Mouse (Mus musculus) embryonic facial prominence, embryonic 13.5 days (tissue): Measurements from ENCODE around the gene S100a1. TPM values are rescaled to one million over a fixed set of nuclear protein-coding genes. Genes with fewer than 3 reads are reported as not detected.
A peak's percentile ranks its signal among the peaks of the same experiment; 100 is the strongest.

Source experiments
- ATAC-seq: fragments of 200-750 bp; cut with Nextera tagmentation; 2 replicates; pipeline ENCODE4 v1.8.0; 2017; ENCODE audit warnings: low read depth; ENCODE audit not compliant: insufficient number of reproducible peaks, insufficient read depth, low FRiP score, low TSS enrichment
- H3K27ac ChIP-seq: fragments of 300-500 bp; sonication (generic); 2 replicates; pipeline ENCODE4 v1.5.1; 2015; ENCODE audit warnings: moderate library complexity, mild to moderate bottlenecking, inconsistent platforms
- H3K27me3 ChIP-seq: fragments of 300-500 bp; sonication (generic); 2 replicates; pipeline ENCODE4 v1.6.1; 2015; ENCODE audit warnings: mild to moderate bottlenecking, inconsistent platforms
- H3K36me3 ChIP-seq: fragments of 300-500 bp; sonication (generic); 2 replicates; pipeline ENCODE4 v1.6.1; 2015; ENCODE audit warnings: mild to moderate bottlenecking, inconsistent platforms
- H3K4me1 ChIP-seq: fragments of 300-500 bp; sonication (generic); 2 replicates; pipeline ENCODE4 v1.6.1; 2015; ENCODE audit warnings: inconsistent platforms
- H3K4me2 ChIP-seq: fragments of 300-500 bp; sonication (generic); 2 replicates; pipeline ENCODE4 v1.6.1; 2015; ENCODE audit warnings: moderate library complexity, mild to moderate bottlenecking, inconsistent platforms
- H3K4me3 ChIP-seq: fragments of 300-500 bp; sonication (generic); 2 replicates; pipeline ENCODE4 v1.5.1; 2015; ENCODE audit warnings: mild to moderate bottlenecking, inconsistent platforms
- H3K9ac ChIP-seq: fragments of 300-500 bp; sonication (generic); 2 replicates; pipeline ENCODE4 v1.6.1; 2015; ENCODE audit warnings: mild to moderate bottlenecking, inconsistent platforms
- H3K9me3 ChIP-seq: fragments of 300-500 bp; sonication (generic); 2 replicates; pipeline ENCODE4 v1.6.1; 2016; ENCODE audit warnings: inconsistent platforms
- WGBS: fragments of 180-500 bp; shearing (Covaris S2); methylation state at CpG from one replicate; pipeline ENCODE4 v1.1.7; 2015; ENCODE audit warnings: mixed read lengths; 5-methylcytosine and 5-hydroxymethylcytosine counted together
- polyA plus RNA-seq: library from polyadenylated mRNA; unstranded; fragments of >200 nt; fragmentation: Nextera tagmentation; extraction: Ambion mirVana; gene quantifications from 2 replicates; pipeline ENCODE4 v1.2.1, GENCODE M21; 2015

The S100a1 gene
- polyA plus RNA-seq, 1 experiment from 2014 or later = 13.5 TPM

DNA sequence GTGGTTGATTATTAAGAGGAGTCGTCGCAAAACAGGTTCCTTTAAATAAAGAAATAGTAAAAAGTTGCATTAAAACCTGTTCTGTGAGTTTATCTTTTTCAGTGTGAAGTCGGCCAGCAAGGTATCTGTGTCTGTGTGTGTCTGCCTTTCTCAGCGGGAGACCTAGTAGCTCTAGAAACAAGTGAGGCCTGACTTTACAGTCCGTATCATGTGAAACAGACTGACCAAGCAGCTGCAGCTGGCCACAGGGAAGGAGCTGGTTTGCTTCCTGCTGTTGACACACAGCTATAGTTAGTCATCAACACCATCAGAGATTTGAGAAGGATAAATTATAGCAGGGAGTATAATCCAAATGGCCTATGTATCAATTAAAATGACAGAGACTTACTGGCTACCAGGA is 17.5 kb upstream of the S100a1 start:
- WGBS = 61% methylated on average over 5 of the region's 5 CpGs

DNA sequence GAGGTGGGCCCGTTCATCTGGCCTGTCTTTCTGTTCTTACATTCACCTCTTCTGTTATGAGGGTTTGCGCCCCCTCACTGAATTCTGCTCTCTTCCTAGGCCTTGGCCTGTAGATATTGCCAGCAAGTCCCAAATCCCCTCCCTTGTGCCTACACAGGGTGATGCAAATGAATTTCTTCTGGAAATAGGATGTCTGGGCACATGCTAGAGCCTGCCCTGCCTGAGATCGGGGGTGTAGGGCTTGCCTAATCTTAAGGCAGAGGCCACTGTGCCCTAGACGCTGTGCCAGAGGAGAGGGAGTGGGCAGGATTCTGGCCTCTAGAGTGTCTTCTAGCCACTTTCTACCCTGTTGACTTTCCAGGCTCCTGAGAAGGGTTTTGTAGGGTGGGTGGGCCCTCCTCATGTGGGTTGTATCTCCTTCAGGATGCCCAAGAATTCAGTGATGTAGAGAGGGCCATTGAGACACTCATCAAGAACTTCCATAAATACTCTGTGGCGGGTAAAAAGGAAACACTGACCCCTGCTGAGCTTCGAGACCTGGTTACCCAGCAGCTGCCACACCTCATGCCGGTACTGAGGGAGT is 13.2 kb upstream of the S100a1 start:
- Histone ChIP-seq H3K4me2 (peak overlapping the region; percentile 11; the same call in 1 of the 2 replicates), H3K9me3 (peaks cover 3% of the 10 kb centered on the region; the same call in 1 of the 2 replicates), H3K27me3 (no peaks in the 10 kb centered on the region), H3K9ac (no peak overlapping the region), H3K36me3 (no peaks in the 10 kb centered on the region), H3K27ac (0 out of 2 replicates have a peak overlapping the region, but pooled peaks have one; percentile 48), H3K4me1 (0 out of 2 replicates have a peak, but pooled peaks cover 6% of the 10 kb centered on the region), H3K4me3 (no peak overlapping the region)
- 93% methylated on average over 7 of the region's 7 CpGs for WGBS
- ATAC-seq = no peak

More for the DNA sequence above, 17.5 kb upstream of the S100a1 start:
- Histone ChIP-seq H3K36me3 (no peaks in the 10 kb centered on the region), H3K9me3 (no peaks in the 10 kb centered on the region), H3K27me3 (no peaks in the 10 kb centered on the region), H3K9ac (no peak overlapping the region), H3K4me2 (no peak overlapping the region), H3K27ac (no peak overlapping the region), H3K4me1 (no peaks in the 10 kb centered on the region), H3K4me3 (no peak overlapping the region)
- no peak for ATAC-seq

DNA sequence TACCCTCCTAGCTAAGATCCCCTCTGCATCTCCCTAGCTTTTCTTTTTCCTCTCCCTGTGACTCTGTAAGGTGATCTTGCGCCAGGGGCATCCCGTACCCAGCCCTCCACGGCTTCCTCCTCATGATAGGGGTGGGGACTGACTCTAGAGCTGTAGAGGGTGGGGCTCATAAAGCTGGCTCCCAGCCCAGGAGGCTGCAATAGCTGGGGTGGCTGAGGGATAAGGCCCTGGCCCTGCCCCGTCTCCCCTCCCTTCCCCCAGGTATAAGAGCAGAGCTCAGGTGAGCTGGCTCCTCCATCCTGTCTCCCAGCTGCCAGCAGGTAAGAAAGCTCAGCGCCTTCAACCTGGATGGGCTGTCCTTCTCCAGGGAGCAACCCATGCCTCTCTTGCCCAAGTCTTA is 12.4 kb upstream of the S100a1 start, which contains the start of gene S100a14:
TSS of gene S100a14 (plus strand) at position 277 of the 400 bp plus-strand sequence.
- ATAC-seq = 0 out of 2 replicates have a peak, but pooled peaks have one; percentile 45
- WGBS = 52% methylated on average over 5 of the region's 5 CpGs
- peaks cover 3% of the 10 kb centered on the region; the same call in 1 of the 2 replicates for H3K9me3 ChIP-seq
- peak within 1 kb of the TSS; percentile 51; the same call in 1 of the 2 replicates for H3K27ac ChIP-seq
- no peak within 1 kb of the TSS for H3K9ac ChIP-seq
- H3K4me1 ChIP-seq = 0 out of 2 replicates have a peak, but pooled peaks cover 6% of the 10 kb centered on the region
- no peaks in the 10 kb centered on the region for H3K36me3 ChIP-seq
- H3K27me3 ChIP-seq = no peaks in the 10 kb centered on the region
- no peak within 1 kb of the TSS for H3K4me3 ChIP-seq
- peak within 1 kb of the TSS; percentile 11 for H3K4me2 ChIP-seq

DNA sequence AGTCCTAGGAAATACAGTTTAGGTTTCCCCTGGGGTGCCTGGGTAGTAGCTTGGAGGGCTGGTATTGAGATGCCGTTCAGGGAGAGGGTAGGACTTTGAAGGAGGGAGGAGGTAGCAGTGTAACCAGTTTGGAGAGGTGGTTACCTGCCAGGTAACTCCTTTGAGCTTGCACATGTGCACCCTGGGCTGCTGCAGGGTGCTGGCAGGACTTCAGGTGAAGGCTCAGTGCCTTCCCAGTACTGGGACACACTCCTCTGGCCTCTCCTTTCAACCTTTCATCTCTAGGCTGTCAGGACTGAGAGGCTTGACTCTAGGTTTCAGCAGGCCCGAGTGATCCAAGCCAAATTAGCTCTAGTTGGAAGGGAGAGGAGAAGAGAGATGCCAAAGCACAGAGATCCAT is 11.9 kb upstream of the S100a1 start:
- Histone ChIP-seq H3K27ac (peak overlapping the region; percentile 51; the same call in 1 of the 2 replicates), H3K36me3 (no peaks in the 10 kb centered on the region), H3K27me3 (no peaks in the 10 kb centered on the region), H3K4me2 (no peak overlapping the region), H3K9me3 (peaks cover 3% of the 10 kb centered on the region; the same call in 1 of the 2 replicates), H3K4me1 (0 out of 2 replicates have a peak, but pooled peaks cover 6% of the 10 kb centered on the region), H3K9ac (no peak overlapping the region), H3K4me3 (no peak overlapping the region)
- ATAC-seq = no peak
- WGBS = 52% methylated on average over 2 of the region's 2 CpGs

DNA sequence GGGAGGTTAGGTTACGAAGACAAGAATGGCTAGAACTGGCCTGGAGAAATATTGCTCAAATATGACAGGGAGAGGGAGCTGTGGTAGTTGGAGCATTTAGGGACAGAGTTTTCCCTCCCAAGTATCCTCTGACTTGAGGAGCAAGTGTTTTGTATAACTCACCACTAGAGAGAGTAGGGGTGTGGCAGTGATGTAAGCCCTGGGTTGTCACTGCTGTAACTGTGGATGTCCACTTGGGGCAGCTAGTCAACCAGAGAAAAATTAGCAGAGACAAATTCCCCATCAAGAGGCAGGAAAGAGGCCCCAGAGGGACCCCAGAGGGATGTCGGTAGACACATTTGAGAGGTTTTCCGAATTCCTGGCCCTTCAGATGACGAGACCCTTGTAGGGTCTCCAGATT is 11.2 kb upstream of the S100a1 start:
- no peak for ATAC-seq
- WGBS = 46% methylated on average over 4 of the region's 4 CpGs

DNA sequence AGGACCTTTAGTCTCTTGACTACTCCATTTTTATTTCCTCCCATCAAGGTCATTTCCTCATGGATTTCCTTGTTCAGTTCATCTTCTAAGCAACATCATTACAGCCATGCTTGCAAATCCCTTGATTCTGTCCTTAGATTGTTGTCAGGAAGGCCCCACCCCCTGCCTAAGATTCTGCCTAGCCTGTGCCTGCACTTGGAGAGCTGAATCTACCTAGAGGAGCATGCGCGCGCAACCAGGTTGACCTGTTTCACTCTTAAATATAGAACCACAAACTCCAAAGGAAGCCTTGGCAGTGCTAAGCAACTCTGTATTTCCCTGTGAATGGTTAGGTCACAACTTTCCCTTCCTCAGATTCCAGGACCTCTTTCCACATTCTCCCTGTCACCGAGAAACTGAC is 3.5 kb upstream of the S100a1 start:
- Histone ChIP-seq H3K27me3 (peaks cover 10% of the 10 kb centered on the region; the same call in 1 of the 2 replicates), H3K4me2 (no peak overlapping the region), H3K36me3 (no peaks in the 10 kb centered on the region), H3K4me1 (peaks cover 22% of the 10 kb centered on the region), H3K9me3 (no peaks in the 10 kb centered on the region), H3K4me3 (no peak overlapping the region), H3K9ac (no peak overlapping the region), H3K27ac (no peak overlapping the region)
- ATAC-seq = no peak
- WGBS = 86% methylated on average over 4 of the region's 4 CpGs

More for the DNA sequence above, 11.2 kb upstream of the S100a1 start:
- no peak overlapping the region for H3K4me3 ChIP-seq
- 0 out of 2 replicates have a peak, but pooled peaks cover 6% of the 10 kb centered on the region for H3K4me1 ChIP-seq
- H3K9me3 ChIP-seq = peaks cover 3% of the 10 kb centered on the region; the same call in 1 of the 2 replicates
- H3K9ac ChIP-seq = no peak overlapping the region
- no peaks in the 10 kb centered on the region for H3K27me3 ChIP-seq
- no peaks in the 10 kb centered on the region for H3K36me3 ChIP-seq
- H3K27ac ChIP-seq = no peak overlapping the region
- no peak overlapping the region for H3K4me2 ChIP-seq

GRCm38 (mm10) chr3:90515789-90516188 is 1.6 kb upstream of the S100a1 start:
- no peaks in the 10 kb centered on the region for H3K36me3 ChIP-seq
- peaks cover 22% of the 10 kb centered on the region for H3K4me1 ChIP-seq
- 83% methylated on average over 4 of the region's 4 CpGs for WGBS
- no peak for ATAC-seq
- H3K9me3 ChIP-seq = no peaks in the 10 kb centered on the region
- no peak overlapping the region for H3K27ac ChIP-seq
- peaks cover 20% of the 10 kb centered on the region; the same call in 1 of the 2 replicates for H3K27me3 ChIP-seq
- H3K4me3 ChIP-seq = no peak overlapping the region
- H3K4me2 ChIP-seq = no peak overlapping the region
- no peak overlapping the region for H3K9ac ChIP-seq

- peaks cover 22% of the 10 kb centered on the region for H3K4me1 ChIP-seq
- H3K4me2 ChIP-seq = peak overlapping the region; percentile 81
- peak overlapping the region; percentile 47 for H3K4me3 ChIP-seq
- H3K27ac ChIP-seq = no peak overlapping the region
- peak overlapping the region; percentile 69 for H3K9ac ChIP-seq
- peaks cover 21% of the 10 kb centered on the region; the same call in 1 of the 2 replicates for H3K27me3 ChIP-seq
- 52% methylated on average over 1 of the region's 1 CpGs for WGBS
- H3K9me3 ChIP-seq = no peaks in the 10 kb centered on the region
- ATAC-seq = no peak
- no peaks in the 10 kb centered on the region for H3K36me3 ChIP-seq
Observed at GRCm38 (mm10) chr3:90515242-90515641, 1.1 kb upstream of the S100a1 start.

DNA sequence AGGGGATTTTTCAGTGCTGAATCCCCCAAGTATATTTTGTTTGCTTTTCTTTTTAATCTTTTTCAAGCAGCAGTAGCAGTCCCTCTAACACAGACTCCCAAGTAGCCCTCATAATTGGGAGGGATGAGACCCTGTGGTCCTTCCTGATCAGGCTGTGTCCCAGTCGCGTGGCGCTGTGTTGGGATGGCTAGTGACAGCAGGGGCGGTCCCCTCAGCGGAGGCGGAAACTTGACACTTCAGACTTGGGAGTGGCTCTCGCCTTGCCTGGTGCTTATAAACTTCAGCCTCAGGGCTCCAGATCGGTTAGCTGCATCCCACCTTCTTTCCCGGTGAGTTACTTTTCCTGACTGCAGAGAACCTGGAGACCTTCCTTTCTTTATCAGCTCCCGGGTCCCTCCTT is 499 bp upstream of the S100a1 start:
- Histone ChIP-seq H3K4me3 (peak overlapping the region; percentile 47), H3K36me3 (no peaks in the 10 kb centered on the region), H3K27me3 (peaks cover 21% of the 10 kb centered on the region; the same call in 1 of the 2 replicates), H3K27ac (peak overlapping the region; percentile 16; the same call in 1 of the 2 replicates), H3K4me2 (peak overlapping the region; percentile 81), H3K9me3 (no peaks in the 10 kb centered on the region), H3K4me1 (peaks cover 24% of the 10 kb centered on the region), H3K9ac (peak overlapping the region; percentile 69)
- whole genome bisulfite sequencing = under 1% methylated on average over 10 of the region's 10 CpGs
- ATAC-seq = peak; percentile 41; the same call in 1 of the 2 replicates

GRCm38 (mm10) chr3:90512948-90513642 is 1.1 kb downstream of the S100a1 start:
- 70% methylated on average over 9 of the region's 9 CpGs for WGBS
- Histone ChIP-seq H3K4me3 (no peak overlapping the region), H3K9ac (no peak overlapping the region; the same call in 1 of the 2 replicates), H3K4me2 (peak overlapping the region; percentile 81; the same call in 1 of the 2 replicates), H3K9me3 (no peaks in the 10 kb centered on the region), H3K4me1 (peaks cover 26% of the 10 kb centered on the region), H3K36me3 (no peaks in the 10 kb centered on the region), H3K27me3 (peaks cover 21% of the 10 kb centered on the region; the same call in 1 of the 2 replicates), H3K27ac (no peak overlapping the region)
- ATAC-seq = no peak

GRCm38 (mm10) chr3:90512276-90512675 is 1.9 kb downstream of the S100a1 start:
- Histone ChIP-seq H3K4me3 (no peak overlapping the region), H3K27ac (no peak overlapping the region), H3K27me3 (peaks cover 21% of the 10 kb centered on the region; the same call in 1 of the 2 replicates), H3K4me2 (no peak overlapping the region), H3K4me1 (peaks cover 34% of the 10 kb centered on the region), H3K36me3 (peaks cover 4% of the 10 kb centered on the region; the same call in 1 of the 2 replicates), H3K9me3 (no peaks in the 10 kb centered on the region), H3K9ac (no peak overlapping the region)
- 88% methylated on average over 5 of the region's 5 CpGs for WGBS
- no peak for ATAC-seq
